Mouse (Mus musculus) neural tube, embryonic 10.5 days (tissue): ENCODE measurements around the gene Cylc2.

Experiments used
- DNase-seq: peaks from one replicate; pipeline ENCODE4 v3.0.0-alpha.2; 2017; ENCODE audit warnings: low spot score; ENCODE audit errors: extremely low spot score

Gene Cylc2

DNA sequence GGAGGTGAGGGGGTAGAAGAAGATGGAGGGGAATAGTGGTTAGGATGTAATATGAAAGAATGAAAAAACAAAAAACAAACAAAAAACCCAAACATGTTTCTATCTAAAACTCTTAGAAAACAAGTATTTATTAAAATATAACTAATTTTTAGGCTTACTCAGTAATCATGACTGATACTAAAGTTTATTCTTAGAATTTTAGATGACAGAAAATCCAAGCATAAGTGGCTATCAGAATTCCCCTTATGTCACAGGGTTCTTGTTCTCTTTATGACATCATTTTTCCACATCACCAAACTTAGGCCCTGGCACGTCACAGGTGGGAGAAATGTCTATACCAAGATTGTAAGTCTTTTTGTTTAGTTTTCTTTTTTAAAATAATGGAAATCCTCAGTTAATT is at the start of gene Cylc2:
Gene Cylc2 (plus strand): TSS at position 301 of the 400 bp plus-strand sequence.
- no peak for DNase-seq
